Mouse (Mus musculus) adipocyte (in vitro differentiated cells): Measurements from ENCODE around the gene Bfsp2.

Source experiments
- DNase-seq: peaks from one replicate; pipeline ENCODE4 v3.0.0-alpha.2; 2016; ENCODE audit warnings: low spot score

Gene Bfsp2

GRCm38 (mm10) chr9:103383576-103383975 is 96.6 kb downstream of the Bfsp2 start:
- no peak for DNase-seq

- DNase-seq: no peak
Measured at GRCm38 (mm10) chr9:103382989-103383388, 97.2 kb downstream of the Bfsp2 start.

- no peak for DNase-seq
Measured at GRCm38 (mm10) chr9:103380566-103380965, 99.7 kb downstream of the Bfsp2 start.

- no peak for DNase-seq
Measured at GRCm38 (mm10) chr9:103379199-103379598, 101.0 kb downstream of the Bfsp2 start.

GRCm38 (mm10) chr9:103378686-103379085 is 101.5 kb downstream of the Bfsp2 start:
- DNase-seq: no peak

GRCm38 (mm10) chr9:103376346-103377320 is 103.6 kb downstream of the Bfsp2 start:
- DNase-seq: no peak
